Mouse (Mus musculus): ENCODE results near the gene Speer4d. TPM values are rescaled to one million over a fixed set of nuclear protein-coding genes. Genes with fewer than 3 reads are reported as not detected.
"Not testable (repeated sequence)": the region's sequence is repeated elsewhere in the genome, so short reads cannot be mapped to it uniquely, and the experiment has no call there.

Gene Speer4d
- total RNA-seq, 2 experiments from 2014 or later = not detected

- intact Hi-C loops (cut with DNase I); DNase-seq (ENCODE audit: low spot score in 2 of 2): not testable (repeated sequence)
These were observed 33.5 kb downstream of the Speer4d start for GRCm38 (mm10) chr5:15652334-15652733.

- intact Hi-C loops (cut with DNase I); DNase-seq (ENCODE audit: low spot score in 2 of 2): not testable (repeated sequence)
These were observed 38.1 kb downstream of the Speer4d start, which contains the start of gene 4930572O03Rik for GRCm38 (mm10) chr5:15656959-15657358. Gene 4930572O03Rik, minus strand, starts transcription at chr5:15657059.

- DNase-seq (ENCODE audit: low spot score in 2 of 2); intact Hi-C loops (cut with DNase I): not testable (repeated sequence)
These were observed 45.0 kb downstream of the Speer4d start for GRCm38 (mm10) chr5:15663847-15664246.

- DNase-seq (ENCODE audit: low spot score in 2 of 2); intact Hi-C loops (cut with DNase I): not testable (repeated sequence)
These were observed 51.9 kb downstream of the Speer4d start for GRCm38 (mm10) chr5:15670789-15671188.

Other genes with a start within 250 kb of the Speer4d start
- gene Gm21149, start 142.5 kb upstream of the Speer4d start, total RNA-seq (2021) = not detected
- gene Gm21190, start 89.8 kb upstream of the Speer4d start, total RNA-seq (2021) = not detected
- gene Gm21083, start 41.7 kb upstream of the Speer4d start, total RNA-seq (2021) = not detected
- gene 4930572O03Rik, start 38.0 kb downstream of the Speer4d start, total RNA-seq (2021) = not detected
- not detected for gene Speer4c, start 95.2 kb downstream of the Speer4d start, total RNA-seq (2021)

All from left cerebral cortex, postnatal 36 days (tissue).